Mouse (Mus musculus): ENCODE data around the gene Krtdap.

DNA sequence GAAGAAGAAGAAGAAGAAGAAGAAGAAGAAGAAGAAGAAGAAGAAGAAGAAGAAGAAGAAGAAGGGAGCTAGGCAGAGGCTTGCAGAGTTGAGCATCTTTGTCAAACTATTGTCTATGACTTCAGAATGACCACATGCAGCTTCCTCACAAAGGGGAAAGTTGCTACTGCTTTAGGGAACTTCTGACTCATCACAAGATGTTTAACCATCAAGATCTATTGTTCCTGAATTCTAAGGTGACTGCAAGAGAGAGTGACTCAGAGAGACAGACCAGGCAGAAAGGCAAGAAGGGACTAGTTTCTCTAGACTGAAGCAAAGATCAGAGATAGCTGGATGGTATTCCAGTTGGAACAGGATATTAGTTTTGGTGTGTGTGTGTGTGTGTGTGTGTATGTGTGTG is 7.2 kb downstream of the Krtdap start:
- TF ChIP-seq CTCF (IDR thresholded peaks at IDR 0.05; ENCODE audit: low read depth): no peak
- no peak for TF ChIP-seq EP300 (optimal IDR thresholded peaks at IDR 0.05)

Data from stomach, postnatal 0 days (tissue).